Mouse (Mus musculus): ENCODE measurements around the gene Phactr2. TPM values are rescaled to one million over a fixed set of nuclear protein-coding genes. Genes with fewer than 3 reads are reported as not detected.

Phactr2 gene
- total RNA-seq, 4 experiments from 2014 or later: 14.0 to 17.5 (median 16.3) TPM

DNA sequence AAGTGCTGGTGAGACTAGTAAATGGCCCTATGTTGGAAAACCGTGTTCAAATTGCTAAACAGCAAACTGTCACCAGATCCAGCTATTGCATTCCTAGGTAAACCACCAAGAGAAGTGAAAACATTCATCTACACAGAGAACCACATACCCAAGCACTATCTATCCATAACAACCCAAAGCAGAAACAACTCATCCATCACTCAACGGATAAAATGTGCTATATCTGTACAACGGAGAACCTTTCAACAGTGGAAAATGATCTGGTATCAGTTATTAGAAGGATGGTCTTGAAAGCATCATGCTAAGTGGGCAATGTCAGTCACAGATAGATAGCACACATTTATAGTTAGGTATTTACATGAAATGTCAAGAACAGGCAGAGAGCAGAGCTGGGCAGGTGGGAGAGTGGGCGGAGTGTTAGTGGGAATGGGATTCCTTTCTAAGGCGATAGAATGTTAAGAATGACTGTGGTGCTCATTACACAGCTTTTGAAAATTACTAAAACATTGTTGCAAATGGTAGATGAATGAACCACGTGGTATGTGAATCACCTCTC lies 193.8 kb downstream of the Phactr2 start:
- no peak for DNase-seq (ENCODE audit: low spot score in 2 of 2)

DNA sequence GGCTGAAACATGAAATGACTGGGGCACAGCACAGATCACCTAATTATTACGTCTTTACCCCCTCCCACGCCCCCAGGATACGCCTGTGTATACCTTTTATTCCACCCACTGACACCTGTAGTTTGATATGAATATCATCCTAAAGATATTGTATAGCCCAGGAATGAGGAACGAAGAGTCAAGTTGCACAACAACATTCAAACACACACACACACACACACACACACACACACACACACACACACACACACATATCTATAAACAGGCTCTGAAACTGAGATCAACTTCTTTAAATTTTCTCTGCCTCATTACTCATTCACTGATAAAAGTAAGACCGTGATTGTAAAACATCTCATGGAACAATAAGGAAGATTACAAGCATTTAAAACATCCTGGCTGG lies 197.9 kb downstream of the Phactr2 start:
- DNase-seq (ENCODE audit: low spot score in 2 of 2): no peak

DNA sequence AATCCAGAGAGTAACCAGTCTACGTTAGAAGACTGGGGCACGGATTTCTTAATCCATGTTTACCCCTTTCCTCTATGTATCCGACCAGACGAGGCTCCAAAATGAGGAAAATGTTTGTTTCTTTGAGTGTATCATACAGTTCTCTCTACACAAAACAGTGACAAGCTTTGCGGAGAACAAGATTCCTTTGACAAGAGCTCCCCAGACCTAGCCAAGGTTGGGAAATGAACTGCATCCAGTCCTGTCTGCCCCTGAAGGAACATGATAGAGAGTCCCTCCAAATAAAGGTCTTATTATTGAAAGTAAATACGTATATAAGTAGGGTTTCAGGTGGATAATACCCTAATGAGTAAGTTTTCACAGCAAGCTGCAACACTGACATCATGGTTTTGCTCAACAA lies 199.1 kb downstream of the Phactr2 start:
- no peak for DNase-seq (ENCODE audit: low spot score in 2 of 2)

DNA sequence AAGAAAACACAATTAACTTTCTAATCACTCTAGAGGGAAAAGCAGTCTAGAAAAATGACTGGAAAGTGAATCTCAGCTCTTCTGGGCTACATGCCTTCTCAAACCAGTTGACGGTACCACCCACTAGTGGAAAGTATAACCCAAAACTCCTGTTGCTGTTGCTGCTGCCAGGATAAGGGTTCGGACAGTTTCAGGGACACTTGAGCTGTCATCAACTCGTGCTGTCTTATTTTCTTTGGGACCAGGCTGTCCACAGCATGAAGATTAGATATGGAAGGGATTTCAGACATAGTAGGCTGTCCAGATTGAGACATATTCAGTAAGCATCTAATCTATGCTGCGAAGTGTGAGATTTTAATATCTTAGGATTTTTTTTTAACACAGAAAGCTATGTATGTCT lies 199.5 kb downstream of the Phactr2 start:
- DNase-seq (ENCODE audit: low spot score in 2 of 2): no peak

DNA sequence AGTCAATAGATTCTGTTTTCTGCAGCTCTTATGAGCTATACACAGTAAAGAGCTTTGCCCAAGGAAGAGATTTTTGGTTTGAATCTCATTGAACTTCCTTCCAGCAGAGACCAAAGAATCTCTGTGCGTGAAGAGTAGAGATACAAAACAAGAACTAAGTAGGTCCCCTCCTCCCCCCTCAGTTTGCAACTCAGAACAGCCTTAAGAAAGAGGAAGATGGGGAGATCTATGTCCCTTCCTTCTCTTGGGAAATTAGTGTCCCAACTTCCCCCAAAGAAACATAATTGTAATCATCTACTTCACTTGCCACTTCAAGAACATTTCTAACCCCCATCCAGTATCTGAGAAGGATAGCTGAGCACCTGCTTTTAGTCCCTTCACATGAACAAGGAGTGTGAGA lies 200.5 kb downstream of the Phactr2 start:
- DNase-seq (ENCODE audit: low spot score in 2 of 2): no peak

DNA sequence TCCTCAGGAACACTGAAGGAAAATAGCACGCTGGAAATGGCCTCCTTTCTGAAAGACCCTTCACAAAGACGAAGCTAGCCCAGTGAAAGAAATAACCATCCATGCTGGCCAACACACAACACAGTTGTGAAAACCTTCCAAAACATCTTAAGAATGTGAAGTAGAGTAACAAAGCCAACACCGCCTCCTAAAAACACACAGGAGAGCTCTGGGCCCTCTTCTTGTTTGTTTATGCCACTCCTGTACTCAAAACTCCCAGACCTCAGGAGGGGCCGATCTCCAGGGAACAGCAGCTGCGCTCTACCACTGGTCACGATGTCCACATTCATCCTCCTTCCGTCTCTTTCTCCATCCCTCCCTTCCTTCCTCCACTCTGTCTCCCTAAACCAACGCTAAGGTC lies 202.5 kb downstream of the Phactr2 start:
- DNase-seq (ENCODE audit: low spot score in 2 of 2): no peak

DNA sequence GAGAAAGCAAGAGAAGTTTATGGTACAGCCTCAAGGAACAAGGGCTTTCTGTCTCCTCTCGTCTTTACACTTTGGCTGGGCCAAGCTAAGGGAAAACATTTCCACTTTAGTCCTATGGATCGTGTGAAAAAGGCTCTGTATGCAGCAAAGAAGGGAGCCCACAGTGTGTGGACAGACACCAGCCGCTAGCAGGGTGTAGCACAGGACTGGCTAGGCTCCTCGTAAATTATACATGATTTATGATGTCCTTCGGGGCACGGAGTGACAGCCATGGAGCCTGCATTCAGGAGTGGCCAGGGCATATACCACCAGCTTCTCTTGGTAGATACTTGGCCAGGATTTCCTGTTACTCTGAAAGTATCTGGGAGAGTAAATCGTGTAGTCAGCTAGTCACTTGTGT lies 203.1 kb downstream of the Phactr2 start:
- no peak for DNase-seq (ENCODE audit: low spot score in 2 of 2)

DNA sequence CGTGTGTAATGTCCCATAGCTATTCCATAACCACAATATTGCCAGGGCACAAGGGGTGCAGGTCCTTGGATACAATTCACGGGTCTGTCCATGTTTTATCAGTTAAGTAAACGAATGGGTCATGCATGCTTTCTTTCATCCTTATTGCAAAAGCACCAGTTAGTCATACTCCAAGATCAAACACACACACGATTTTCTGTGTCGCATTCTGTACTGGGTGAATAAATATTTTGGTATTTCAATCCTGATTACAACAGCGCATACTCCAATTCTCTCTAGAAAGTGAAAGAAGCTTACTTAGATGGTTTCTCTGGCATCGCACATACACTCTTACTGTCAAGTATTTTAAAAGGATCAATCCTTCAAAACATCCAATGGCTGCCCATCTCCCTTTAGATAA lies 203.9 kb downstream of the Phactr2 start:
- no peak for DNase-seq (ENCODE audit: low spot score in 2 of 2)

DNA sequence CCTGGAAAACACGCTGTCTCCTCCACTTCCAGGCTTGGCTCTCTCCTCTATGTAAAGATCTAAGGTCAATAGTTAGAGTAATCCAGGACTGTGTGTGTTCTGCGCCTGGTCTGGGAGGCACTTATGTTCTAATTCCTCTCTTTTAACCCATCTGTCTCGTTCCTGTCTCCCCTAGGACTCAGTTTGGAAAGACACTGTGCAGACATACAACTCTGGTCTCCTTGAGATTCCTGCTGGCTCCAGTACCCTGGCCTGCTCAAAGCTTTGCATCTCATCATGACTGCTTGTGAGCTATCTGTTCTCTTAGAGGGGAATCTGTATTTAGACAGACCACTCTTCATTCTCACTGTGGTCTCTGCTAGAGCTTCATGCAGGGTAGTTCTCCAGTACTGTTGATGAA lies 215.0 kb downstream of the Phactr2 start:
- no peak for DNase-seq (ENCODE audit: low spot score in 2 of 2)

DNA sequence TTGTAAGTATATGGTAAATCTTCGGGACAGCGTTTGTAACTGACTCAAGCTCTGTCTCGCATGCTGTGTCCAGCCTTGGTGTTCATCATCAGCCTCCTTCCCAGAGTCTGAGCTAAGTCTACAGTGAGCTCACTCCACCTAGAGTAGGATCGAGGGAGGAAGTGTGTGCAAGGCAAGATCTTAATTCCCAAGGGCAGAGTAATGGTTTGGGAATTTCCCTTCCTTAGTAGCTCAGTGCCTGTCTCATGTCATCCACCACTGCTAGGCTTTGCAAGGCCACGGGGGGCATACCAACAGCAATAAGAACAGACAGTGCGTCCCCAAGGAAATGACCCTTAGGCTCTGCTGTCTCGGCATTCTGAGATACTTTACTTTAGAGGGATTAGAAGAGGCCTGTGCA lies 218.0 kb downstream of the Phactr2 start:
- DNase-seq (ENCODE audit: low spot score in 2 of 2): no peak

DNA sequence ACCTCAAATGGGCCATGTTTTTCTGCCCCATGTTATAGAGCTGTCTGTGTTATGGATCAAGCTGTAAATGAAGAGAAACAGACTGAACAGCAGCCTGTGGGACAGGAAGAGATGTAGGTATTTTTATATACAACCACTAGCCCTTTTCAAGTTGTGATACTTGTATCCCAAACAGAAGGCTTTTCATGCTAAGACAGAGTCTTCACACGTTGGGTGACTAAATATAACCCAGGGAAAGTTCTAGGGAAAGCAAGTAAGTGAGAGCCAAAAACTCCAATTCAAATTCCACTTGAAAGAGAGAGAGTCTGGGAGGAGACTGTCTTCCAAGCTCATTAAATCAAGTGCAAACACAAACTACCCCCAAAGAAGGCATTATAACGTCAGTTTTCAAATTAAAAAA lies 223.9 kb downstream of the Phactr2 start:
- no peak for DNase-seq (ENCODE audit: low spot score in 2 of 2)

DNA sequence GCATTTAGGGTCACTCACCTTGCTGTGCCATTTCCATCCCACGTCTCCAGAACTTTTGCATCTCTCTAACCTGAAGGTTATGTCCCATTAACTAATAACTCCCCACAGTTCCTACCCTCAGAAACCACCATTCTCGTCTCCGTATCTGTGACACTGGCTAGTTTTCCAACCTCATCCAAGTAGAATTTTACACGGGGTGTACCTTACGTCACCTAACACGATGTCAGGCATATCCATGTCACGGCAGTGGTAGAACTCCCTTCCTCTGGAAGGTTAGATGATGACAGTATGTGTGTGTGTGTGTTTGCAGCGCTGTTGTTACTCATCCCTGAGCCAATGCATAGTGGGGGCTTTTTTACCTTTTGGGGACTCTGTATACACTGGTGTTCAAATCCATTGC lies 225.1 kb downstream of the Phactr2 start:
- DNase-seq (ENCODE audit: low spot score in 2 of 2): no peak

DNA sequence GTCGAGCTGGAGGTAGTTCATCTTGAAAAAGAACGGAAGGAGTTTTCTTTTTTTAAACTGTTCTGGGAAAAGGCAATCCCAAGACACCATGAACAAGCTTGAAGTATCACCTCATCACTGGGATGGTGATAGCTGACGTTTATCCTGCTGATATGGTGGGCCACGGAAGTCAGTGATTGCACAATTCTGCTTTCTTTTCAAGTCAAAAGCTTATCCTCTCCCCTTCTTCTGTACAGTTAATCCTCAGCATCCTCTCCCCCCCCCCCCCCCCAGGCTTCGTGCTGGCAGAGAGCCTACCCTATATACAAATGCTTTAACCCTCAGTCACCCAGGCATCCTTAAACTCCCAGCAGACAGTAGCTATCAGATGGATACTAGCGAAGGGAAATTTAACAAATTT lies 228.5 kb downstream of the Phactr2 start:
- no peak for DNase-seq (ENCODE audit: low spot score in 2 of 2)

DNA sequence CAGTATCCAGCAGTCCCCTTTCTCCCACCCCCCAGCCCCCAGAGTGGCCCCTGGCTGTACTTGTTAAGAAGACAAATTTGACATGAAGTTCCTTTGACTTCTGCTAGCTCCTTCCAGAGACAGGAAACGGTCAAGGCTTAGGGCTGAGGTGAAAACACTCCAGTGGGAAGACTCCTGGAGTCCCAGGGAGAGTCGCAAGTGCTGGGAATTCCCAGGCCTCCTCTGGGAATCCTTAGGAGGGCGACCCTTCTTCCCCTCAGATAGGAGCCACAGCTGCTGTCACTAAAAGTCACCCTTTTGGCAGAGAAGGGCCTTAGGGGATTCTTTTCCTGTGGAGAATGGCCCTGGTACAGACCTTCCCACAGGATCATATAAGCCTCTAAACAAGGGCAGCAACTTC lies 230.0 kb downstream of the Phactr2 start:
- no peak for DNase-seq (ENCODE audit: low spot score in 2 of 2)

DNA sequence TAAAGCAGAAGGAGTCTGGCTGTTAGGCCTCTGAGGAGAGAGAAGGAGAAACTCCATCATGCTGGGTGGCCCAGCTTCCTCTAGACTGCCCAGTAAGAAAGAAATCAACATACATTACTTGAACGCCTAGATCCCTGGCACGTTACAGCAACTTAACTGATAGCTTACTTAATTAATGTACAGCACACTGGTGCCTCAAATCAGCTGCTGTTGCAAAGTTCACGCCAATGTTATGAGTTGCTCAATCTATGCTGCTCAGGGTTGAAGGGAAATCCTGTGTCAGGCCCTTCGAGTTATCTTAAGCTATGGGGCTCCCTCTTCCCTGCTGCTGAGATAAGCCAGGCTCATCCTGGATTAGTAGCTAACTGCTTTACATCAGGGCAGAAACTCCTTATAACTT lies 233.8 kb downstream of the Phactr2 start:
- no peak for DNase-seq (ENCODE audit: low spot score in 2 of 2)

DNA sequence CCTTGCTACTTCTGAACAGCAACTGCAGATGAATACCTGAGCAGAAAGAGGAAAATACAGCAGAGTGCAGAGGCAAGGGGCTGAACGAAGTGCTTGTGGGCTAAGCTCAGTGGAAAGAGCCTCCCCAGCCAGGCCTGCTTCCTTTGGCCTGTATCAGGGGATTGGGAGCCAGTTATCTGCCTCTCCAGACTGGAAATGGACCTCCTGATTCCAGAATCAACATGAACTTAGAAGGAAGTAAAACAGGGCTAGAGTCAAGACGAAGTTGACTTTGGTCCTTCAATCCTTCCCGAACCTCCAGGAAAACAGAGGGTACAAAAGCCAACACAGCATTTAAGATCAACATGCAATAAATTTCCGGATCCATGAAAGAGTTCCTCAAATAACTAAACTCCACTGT lies 236.0 kb downstream of the Phactr2 start:
- DNase-seq (ENCODE audit: low spot score in 2 of 2): no peak

DNA sequence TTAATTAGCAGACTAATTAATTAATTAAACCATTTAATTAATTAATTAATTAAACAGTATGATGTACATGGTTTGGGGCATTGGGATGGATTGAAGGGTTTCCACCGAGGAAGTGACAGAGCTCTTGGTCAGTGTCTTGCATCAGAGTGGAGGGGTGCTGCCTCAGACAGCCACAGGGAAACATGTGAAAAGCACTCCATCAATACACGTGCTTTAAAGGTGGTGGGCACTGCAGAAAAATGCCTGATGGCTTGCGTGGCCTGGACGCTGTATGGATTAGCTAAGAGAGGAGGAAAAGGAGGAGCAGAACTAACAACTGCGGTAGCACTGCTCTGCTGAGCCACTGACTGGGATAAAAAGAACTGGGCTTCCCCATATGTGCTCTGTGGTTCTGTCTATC lies 237.3 kb downstream of the Phactr2 start:
- no peak for DNase-seq (ENCODE audit: low spot score in 2 of 2)

DNA sequence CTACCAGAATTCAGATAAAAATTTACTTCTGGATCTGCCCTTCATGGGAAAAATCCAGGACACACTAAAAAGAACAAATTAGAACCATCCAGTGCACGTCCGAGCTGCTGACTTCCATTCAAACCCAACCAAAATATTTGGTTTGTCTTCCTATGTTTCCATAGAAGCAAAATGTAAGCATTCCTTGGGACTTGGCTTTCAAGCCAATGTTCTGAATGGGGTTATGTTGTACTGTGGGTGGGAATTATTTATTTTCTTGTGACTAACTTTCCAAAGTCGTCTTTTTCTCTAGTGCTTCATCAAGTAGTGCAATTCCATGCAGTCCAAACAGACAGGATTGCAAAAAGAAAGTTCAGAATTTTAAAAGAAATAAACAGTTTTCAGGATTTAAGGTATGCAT lies 239.7 kb downstream of the Phactr2 start:
- no peak for DNase-seq (ENCODE audit: low spot score in 2 of 2)

DNA sequence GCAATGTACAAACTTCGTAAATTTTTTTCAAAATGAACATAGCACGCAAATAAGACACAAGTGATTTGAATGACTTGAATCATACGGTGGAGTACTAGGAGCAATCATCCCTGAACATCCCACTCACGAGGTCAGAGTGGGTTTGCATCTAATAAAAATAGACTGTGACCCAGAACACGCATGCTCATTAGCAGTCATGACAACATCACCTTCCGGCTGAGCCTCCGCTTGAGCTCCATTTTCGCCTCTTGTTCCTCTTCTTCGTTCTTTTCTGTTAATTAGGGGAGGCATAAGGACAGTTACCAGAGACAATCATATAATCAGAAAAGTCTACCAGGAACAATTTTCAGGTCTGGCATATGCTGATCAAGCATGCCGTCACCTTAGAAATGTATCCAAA lies 240.3 kb downstream of the Phactr2 start:
- no peak for DNase-seq (ENCODE audit: low spot score in 2 of 2)

DNA sequence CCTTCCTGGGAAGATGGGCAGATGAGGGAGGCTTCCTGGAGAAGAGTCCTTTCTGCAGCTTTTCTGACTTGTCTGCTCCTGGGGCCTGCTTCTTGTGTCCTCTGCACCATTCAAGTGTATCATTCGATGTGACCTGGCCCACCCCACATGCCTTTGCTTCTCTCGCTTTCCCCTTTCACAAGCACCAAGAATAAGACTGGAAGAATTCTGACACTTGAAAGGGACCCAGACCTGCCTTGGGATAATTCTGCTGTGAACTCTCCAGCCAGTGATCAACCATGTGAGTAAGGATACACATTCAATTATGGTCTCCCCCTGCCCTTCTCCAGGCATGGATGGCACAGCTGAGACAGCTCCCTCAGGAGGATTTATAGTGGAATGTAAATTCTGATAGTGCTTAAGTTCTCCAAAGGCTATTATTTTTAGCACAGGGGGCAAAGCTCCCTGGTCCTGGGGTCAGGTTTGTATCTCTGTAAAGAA lies 241.0 kb downstream of the Phactr2 start:
- DNase-seq (ENCODE audit: low spot score in 2 of 2): no peak

DNA sequence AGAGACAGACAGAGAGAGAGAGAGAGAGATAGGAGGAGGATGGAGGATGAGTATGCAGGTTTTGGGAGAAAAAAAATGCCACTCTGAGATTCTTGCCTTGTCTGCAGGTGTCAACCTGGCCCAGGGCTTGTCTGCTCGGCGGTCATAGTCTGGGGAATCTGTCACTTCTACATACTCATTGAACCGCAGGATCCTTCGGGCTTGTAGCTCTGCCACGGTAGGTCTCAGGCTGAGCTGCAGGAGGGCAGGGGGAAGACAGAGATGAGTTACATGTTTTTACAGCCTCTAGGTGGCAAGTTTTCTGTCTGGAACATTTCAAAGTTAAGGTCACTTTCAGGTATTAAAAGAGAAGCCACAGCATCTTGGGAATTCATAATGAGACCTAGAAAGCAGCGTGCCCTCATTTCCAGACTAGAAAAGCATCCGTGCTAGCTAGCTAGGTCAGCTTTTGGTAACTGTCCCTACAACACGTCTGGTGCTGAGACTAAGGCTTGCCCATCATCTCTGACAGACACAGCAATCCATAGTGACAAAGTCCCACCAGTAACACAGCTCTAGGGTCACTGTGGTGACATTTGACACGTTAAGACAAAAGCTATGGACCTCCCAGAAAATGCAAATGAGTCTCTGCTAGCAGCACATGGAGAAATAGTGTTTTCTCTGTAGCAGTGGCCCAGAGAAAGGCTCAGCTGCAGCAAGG lies 241.6 kb downstream of the Phactr2 start:
- DNase-seq (ENCODE audit: low spot score in 2 of 2): no peak

DNA sequence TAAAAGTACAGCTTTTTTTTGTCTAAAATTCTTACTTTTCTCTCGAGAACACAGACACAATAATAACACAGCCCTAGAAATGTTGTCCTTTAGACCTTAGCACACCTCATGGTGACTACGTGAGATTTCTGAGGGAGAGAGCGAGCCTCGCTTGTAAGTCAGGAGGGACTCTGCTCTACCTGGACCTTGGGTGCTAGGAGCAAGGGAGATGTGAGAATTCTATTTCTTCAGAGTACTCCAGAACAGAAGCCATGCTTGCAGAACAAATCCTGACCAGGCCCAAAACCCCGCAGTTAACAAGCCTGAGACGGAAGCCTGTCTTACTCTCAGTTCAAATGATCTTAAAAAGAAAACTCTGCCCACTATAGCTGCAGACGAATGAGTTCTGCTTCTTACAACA lies 243.5 kb downstream of the Phactr2 start:
- no peak for DNase-seq (ENCODE audit: low spot score in 2 of 2)

DNA sequence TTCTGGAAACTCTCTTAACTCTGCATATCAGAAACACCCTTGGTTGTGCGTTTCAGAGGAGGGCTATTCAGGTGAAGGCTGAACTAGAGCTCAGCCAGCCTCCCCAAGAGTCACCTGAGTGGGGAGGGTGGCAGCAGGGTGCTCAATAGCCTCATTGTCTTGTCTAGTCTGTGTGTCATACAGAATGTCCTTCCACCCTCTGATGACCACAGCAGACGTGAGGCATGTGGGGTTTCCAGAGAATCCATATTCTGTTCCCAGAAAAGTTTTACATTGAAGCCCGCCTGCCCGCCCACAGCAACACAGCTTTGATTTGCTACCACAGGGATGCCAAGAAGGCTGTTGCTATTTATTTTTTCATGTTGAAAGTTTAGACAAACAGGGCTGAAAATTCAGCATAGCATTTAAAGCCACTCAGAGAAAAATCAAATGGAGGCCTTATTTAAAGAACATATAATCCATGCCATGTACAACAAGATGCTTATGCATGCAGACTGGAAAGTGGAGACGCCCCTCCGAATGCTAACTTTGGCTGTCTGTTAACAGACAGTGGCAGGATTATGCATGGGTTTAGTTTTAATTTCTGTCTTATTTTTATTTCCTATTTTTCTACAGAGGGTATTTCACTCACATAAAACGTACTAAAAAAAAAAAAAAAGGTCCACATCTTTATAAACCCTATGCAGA lies 248.7 kb downstream of the Phactr2 start:
- no peak for DNase-seq (ENCODE audit: low spot score in 2 of 2)
